Mouse (Mus musculus): ENCODE data around the gene Ascl2.

The Ascl2 gene

GRCm38 (mm10) chr7:142997403-142998150 is 28.5 kb upstream of the Ascl2 start:
- DNase-seq: no peak

GRCm38 (mm10) chr7:142996998-142997397 is 27.9 kb upstream of the Ascl2 start:
- DNase-seq: no peak

- DNase-seq: no peak
These were observed 26.7 kb upstream of the Ascl2 start for GRCm38 (mm10) chr7:142995630-142996338.

GRCm38 (mm10) chr7:142995004-142995403 is 25.9 kb upstream of the Ascl2 start:
- no peak for DNase-seq

- no peak for DNase-seq
These were observed 18.7 kb upstream of the Ascl2 start for GRCm38 (mm10) chr7:142987718-142988117.

- DNase-seq: no peak
These were observed 16.1 kb upstream of the Ascl2 start for GRCm38 (mm10) chr7:142985146-142985545.

GRCm38 (mm10) chr7:142981908-142982307 is 12.8 kb upstream of the Ascl2 start:
- no peak for DNase-seq

GRCm38 (mm10) chr7:142967884-142968808 is 918 bp downstream of the Ascl2 start:
- DNase-seq: no peak

GRCm38 (mm10) chr7:142967414-142967883 is 1.6 kb downstream of the Ascl2 start:
- no peak for DNase-seq

- DNase-seq: no peak
These were observed 9.3 kb downstream of the Ascl2 start for GRCm38 (mm10) chr7:142959752-142960151.

- DNase-seq: no peak
These were observed 10.2 kb downstream of the Ascl2 start for GRCm38 (mm10) chr7:142958817-142959216.

- no peak for DNase-seq
These were observed 13.0 kb downstream of the Ascl2 start for GRCm38 (mm10) chr7:142956018-142956417.

- DNase-seq: no peak
These were observed 19.5 kb downstream of the Ascl2 start for GRCm38 (mm10) chr7:142949568-142949967.

GRCm38 (mm10) chr7:142937631-142938030 is 31.4 kb downstream of the Ascl2 start:
- DNase-seq: no peak

- no peak for DNase-seq
These were observed 33.4 kb downstream of the Ascl2 start for GRCm38 (mm10) chr7:142935708-142936107.

- DNase-seq: no peak
These were observed 36.6 kb downstream of the Ascl2 start for GRCm38 (mm10) chr7:142932469-142932868.

GRCm38 (mm10) chr7:142931028-142931427 is 38.0 kb downstream of the Ascl2 start, which contains the start of gene Th:
Th (minus strand) TSS chr7:142931128.
- no peak for DNase-seq

GRCm38 (mm10) chr7:142929516-142929915 is 39.5 kb downstream of the Ascl2 start:
- no peak for DNase-seq

GRCm38 (mm10) chr7:142927293-142927692 is 41.8 kb downstream of the Ascl2 start:
- no peak for DNase-seq

GRCm38 (mm10) chr7:142918641-142919628 is 50.1 kb downstream of the Ascl2 start:
- peak; percentile 64 for DNase-seq

- no peak for DNase-seq
These were observed 51.4 kb downstream of the Ascl2 start for GRCm38 (mm10) chr7:142917659-142918058.
